Mouse (Mus musculus): ENCODE data around the gene C1s2. TPM values are rescaled to one million over a fixed set of nuclear protein-coding genes. Genes with fewer than 3 reads are reported as not detected.
A peak's percentile ranks its signal among the peaks of the same experiment; 100 is the strongest.
"Not testable (repeated sequence)": the region's sequence is repeated elsewhere in the genome, so short reads cannot be mapped to it uniquely, and the experiment has no call there.

The C1s2 gene
- polyA plus RNA-seq, 1 experiment from 2014 or later = 0.05 TPM

DNA sequence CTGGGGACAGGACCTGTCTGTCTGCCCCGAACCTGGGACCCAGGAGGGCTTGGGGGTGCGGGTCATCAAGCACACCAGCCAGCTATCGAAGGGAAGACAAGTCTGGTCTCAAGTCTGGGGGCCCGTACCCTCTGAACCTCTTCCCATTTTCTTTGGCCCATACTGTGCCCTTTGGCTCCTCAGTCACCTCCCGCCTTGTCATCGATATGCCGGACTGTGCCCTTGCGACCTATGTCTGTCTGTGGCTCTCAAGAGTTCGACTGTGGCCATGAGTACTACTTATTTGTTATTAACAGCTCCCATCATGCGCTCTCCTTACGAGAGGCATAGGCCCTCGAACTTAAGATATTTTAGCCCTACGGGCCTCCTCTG, 27.5 kb upstream of the C1s2 start:
- WGBS = 25% methylated on average over 13 of the region's 13 CpGs
- Histone ChIP-seq H3K4me1 (peaks cover 19% of the 10 kb centered on the region), H3K4me3 (peak overlapping the region; percentile 78), H3K36me3 (replicated peaks) (peaks cover 7% of the 10 kb centered on the region; the same call in 1 of the 2 replicates), H3K9me3 (no peaks in the 10 kb centered on the region), H3K27me3 (ENCODE audit: poor library complexity, severe bottlenecking) (no peaks in the 10 kb centered on the region), H3K27ac (peak overlapping the region; percentile 89)
- DNase-seq (ENCODE audit: extremely low spot score, low spot score) = no peak

DNA sequence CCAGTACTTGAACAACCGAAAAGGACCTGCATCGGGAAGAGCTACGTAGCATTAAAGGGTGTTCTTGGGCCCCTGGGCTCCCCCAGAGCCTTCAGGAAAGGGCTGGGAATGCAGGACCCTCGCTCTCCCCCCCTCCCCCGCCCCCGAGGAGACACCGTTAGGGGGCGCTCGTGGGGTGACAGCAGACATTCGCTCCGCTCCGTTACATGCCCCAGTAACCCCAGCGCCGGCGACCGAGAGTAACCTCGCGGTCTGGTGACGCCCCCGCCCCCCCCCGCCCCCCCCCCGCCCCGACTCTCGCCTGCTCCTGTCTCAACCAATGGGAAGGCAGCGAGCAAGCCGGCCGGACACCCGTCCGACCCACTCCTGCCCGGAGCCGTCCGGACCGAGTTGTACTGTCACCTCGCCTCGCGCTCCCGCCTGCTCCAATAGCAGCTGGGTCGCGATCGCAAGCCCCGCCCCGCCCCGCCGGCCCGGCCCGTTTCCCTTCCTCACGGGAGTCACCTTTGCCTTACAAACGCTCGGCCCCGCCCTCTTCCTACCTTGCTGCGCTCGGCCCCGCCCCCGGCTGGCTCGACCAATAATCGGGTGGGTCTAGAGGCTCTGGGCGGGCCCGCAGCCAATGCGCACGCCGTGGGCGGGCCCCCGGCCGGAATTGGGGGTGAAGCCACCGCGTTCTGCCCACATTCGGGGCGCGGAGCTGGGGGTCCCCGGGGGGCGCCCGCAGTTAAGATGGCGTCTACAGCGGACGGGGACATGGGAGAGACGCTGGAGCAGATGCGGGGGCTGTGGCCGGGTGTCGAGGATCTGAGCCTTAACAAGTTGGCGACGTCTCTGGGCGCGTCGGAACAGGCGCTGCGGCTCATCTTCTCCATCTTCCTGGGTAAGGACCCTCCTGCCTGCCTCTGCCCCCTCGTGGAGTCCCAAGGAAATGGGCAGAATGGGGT, 26.9 kb upstream of the C1s2 start, which contains the start of gene Lpcat3:
TSS of gene Lpcat3 (plus strand) at position 551 of the 947 bp plus-strand sequence.
- DNase-seq (ENCODE audit: extremely low spot score, low spot score) = peak; percentile 99
- Histone ChIP-seq H3K27me3 (ENCODE audit: poor library complexity, severe bottlenecking) (no peaks in the 10 kb centered on the region), H3K9me3 (no peaks in the 10 kb centered on the region), H3K4me3 (peak within 1 kb of the TSS; percentile 78), H3K36me3 (replicated peaks) (peaks cover 7% of the 10 kb centered on the region; the same call in 1 of the 2 replicates), H3K4me1 (peaks cover 19% of the 10 kb centered on the region), H3K27ac (peak within 1 kb of the TSS; percentile 89)
- WGBS = under 1% methylated on average over 60 of the region's 87 CpGs

DNA sequence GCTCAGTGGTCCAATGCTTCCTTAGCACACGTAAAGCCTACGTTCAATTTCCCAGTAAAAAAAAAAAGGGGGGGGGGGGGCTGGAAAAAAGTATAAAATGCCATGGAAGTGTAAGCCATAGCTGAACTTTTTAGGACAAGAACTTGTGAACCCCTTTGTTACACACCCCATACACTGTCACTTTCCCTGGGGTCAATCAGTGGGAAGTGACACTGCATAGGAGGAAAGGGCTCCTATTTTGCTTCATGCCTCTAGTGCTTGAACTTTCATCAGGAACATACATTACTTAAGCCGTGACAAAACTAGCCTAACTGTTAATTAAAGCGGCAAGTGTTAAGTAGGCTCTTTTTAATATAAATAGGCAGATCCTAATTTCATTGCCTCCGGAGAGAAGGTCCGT, 26.1 kb upstream of the C1s2 start:
- WGBS = 34% methylated on average over 6 of the region's 6 CpGs
- Histone ChIP-seq H3K9me3 (no peaks in the 10 kb centered on the region), H3K36me3 (replicated peaks) (peaks cover 7% of the 10 kb centered on the region; the same call in 1 of the 2 replicates), H3K4me1 (peaks cover 19% of the 10 kb centered on the region), H3K4me3 (peak overlapping the region; percentile 78), H3K27me3 (ENCODE audit: poor library complexity, severe bottlenecking) (no peaks in the 10 kb centered on the region), H3K27ac (peak overlapping the region; percentile 89)
- no peak for DNase-seq (ENCODE audit: extremely low spot score, low spot score)

DNA sequence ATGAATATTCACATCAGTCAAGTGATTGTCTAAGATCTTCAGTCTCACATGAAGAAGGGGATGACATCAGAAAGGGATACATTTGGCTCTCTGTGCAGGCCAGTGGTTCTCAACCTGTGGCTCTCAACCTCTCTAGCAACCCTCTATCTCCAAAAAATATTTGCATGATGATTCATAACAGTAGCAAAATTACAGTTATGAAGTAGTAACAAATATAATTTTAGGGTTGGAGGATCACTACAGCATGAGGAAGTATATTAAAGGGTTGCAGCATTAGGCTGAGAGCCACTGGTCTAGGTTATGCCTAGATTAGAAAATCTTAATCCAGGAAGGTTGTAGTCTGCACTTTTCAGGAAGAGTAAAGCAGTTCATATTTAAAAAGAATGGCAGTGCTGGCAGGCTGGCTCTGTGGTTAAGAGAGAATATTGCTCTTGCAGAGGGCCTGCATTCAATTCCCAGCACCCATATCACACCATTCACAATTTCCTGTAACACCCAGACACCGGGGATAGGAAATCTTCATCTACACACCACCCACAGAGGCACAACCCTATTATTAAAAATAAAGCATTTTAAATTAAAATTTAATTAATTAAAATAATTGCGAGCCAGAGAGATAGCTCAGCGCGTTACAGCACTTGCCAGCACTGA, 25.4 kb upstream of the C1s2 start:
- 94% methylated on average over 4 of the region's 4 CpGs for WGBS
- H3K4me1 ChIP-seq = peaks cover 19% of the 10 kb centered on the region
- H3K27me3 ChIP-seq (ENCODE audit: poor library complexity, severe bottlenecking) = no peaks in the 10 kb centered on the region
- DNase-seq (ENCODE audit: extremely low spot score, low spot score) = no peak
- H3K4me3 ChIP-seq = no peak overlapping the region
- no peak overlapping the region for H3K27ac ChIP-seq
- H3K36me3 ChIP-seq (replicated peaks) = peaks cover 7% of the 10 kb centered on the region; the same call in 1 of the 2 replicates
- H3K9me3 ChIP-seq = no peaks in the 10 kb centered on the region

DNA sequence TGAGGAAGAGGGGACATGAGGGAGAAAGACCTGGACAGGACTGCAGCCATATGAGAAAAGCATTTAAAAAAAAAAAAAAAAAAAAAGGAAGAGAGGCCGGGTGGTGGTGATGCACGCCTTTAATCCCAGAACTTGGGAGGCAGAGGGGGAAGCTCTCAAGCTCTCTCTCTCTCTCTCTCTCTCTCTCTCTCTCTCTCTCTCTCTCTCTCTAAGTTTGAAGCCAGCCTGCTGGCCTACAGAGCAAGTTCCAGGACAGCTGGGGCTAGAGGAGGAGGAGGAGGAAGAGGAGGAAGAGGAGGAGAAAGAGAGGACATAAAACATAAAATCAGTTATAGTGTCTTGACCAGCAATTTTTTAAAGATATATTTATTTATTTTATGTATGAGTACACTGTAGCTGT, 22.2 kb upstream of the C1s2 start:
- Histone ChIP-seq H3K27me3 (ENCODE audit: poor library complexity, severe bottlenecking) (no peaks in the 10 kb centered on the region), H3K27ac (no peak overlapping the region), H3K9me3 (peaks cover 9% of the 10 kb centered on the region; the same call in 1 of the 2 replicates), H3K4me3 (no peak overlapping the region), H3K4me1 (peaks cover 7% of the 10 kb centered on the region; the same call in 1 of the 2 replicates), H3K36me3 (replicated peaks) (no peaks in the 10 kb centered on the region)
- 77% methylated on average over 2 of the region's 2 CpGs for WGBS
- DNase-seq (ENCODE audit: extremely low spot score, low spot score) = no peak

DNA sequence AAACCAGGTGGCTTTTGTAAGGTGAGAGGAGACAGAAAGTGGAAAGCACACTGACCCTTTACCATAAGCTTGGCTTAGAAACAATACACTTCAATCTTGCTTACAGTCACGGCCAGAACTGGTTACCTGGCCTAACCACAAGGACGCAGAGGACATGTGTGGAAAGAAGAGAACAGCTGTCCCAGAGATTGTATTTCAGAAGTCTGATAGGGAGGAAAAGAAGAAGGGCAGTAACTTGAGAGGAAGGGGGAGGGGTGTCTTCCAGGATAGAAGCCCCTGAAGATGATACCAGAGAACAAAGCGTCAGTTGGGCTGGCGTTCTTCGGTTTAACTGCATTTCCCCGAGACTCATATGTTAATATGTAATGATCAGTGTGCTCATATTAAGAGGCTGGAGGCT, 20.0 kb upstream of the C1s2 start:
- WGBS = 81% methylated on average over 6 of the region's 6 CpGs

DNA sequence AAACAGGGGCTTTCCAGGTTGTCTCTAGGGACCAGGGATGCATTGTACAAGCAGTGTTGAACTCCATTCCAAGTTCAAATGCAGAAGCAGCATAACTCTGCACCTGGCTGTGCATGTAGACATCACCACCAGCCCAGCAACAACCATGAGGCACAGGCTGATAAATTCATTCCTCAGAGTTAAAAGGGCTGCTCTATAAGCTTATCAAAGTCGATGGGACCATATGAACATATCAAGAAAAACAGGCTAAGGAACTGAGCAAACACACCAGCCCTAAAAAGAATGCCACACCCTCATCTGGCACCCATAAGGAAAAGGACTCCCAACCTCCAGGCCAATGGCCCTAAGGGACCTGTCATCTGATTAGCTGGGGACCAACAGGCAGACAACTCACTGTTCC, 10.5 kb upstream of the C1s2 start:
- Histone ChIP-seq H3K4me1 (no peaks in the 10 kb centered on the region), H3K27me3 (ENCODE audit: poor library complexity, severe bottlenecking) (no peaks in the 10 kb centered on the region), H3K4me3 (no peak overlapping the region), H3K9me3 (no peaks in the 10 kb centered on the region), H3K27ac (no peak overlapping the region), H3K36me3 (replicated peaks) (no peaks in the 10 kb centered on the region)
- WGBS = 74% methylated on average over 1 of the region's 1 CpGs
- DNase-seq (ENCODE audit: extremely low spot score, low spot score) = no peak

More for the DNA sequence above, 20.0 kb upstream of the C1s2 start:
- Histone ChIP-seq H3K36me3 (replicated peaks) (no peaks in the 10 kb centered on the region), H3K27ac (no peak overlapping the region), H3K4me1 (no peaks in the 10 kb centered on the region), H3K9me3 (peaks cover 12% of the 10 kb centered on the region), H3K27me3 (ENCODE audit: poor library complexity, severe bottlenecking) (no peaks in the 10 kb centered on the region), H3K4me3 (no peak overlapping the region)
- no peak for DNase-seq (ENCODE audit: extremely low spot score, low spot score)

DNA sequence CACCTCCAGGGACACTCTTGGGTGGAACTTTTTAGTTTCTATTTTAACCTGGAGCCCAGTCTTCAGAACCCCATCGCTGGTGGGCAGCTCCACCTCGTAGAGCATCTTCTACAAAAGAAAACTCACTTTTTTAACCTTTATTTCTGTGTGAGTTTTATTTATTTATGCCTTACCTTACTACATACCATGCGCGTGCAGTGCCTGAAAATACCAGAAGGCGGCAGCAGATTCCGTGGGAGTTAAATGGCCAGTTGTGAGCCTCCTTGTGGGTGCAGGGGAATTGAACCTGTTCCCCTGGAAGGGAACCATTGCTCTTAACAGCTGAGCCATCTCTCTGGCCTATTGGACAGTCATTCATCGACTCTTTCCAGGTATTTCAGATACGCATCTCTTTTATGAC, 5.1 kb upstream of the C1s2 start:
- Histone ChIP-seq H3K9me3 (no peaks in the 10 kb centered on the region), H3K4me3 (no peak overlapping the region), H3K36me3 (replicated peaks) (no peaks in the 10 kb centered on the region), H3K27ac (no peak overlapping the region), H3K4me1 (no peaks in the 10 kb centered on the region), H3K27me3 (ENCODE audit: poor library complexity, severe bottlenecking) (no peaks in the 10 kb centered on the region)
- DNase-seq (ENCODE audit: extremely low spot score, low spot score) = peak; percentile 47
- 43% methylated on average over 8 of the region's 8 CpGs for whole genome bisulfite sequencing

DNA sequence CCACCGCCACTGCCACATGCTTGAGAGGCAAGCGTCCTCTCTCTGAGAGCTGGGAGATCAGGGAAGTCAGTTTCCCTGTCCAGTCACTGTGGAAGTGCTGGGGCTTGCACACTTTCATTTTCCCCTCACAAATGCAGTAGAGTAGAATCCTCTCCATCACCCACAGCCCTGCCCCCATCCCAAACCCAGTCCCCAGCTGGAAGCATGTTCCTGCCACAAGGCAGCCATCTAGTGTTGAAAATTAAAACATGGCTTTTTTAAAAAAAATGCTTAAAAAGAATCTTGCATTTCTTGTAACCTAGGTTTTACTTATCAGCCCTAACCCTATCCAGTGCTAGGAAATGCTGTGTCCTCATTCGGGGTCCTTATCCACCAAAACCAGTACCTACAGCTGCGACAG, 4.2 kb upstream of the C1s2 start:
- WGBS = 78% methylated on average over 4 of the region's 4 CpGs
- Histone ChIP-seq H3K27ac (no peak overlapping the region), H3K4me1 (no peaks in the 10 kb centered on the region), H3K9me3 (no peaks in the 10 kb centered on the region), H3K36me3 (replicated peaks) (no peaks in the 10 kb centered on the region), H3K4me3 (no peak overlapping the region), H3K27me3 (ENCODE audit: poor library complexity, severe bottlenecking) (no peaks in the 10 kb centered on the region)
- no peak for DNase-seq (ENCODE audit: extremely low spot score, low spot score)

DNA sequence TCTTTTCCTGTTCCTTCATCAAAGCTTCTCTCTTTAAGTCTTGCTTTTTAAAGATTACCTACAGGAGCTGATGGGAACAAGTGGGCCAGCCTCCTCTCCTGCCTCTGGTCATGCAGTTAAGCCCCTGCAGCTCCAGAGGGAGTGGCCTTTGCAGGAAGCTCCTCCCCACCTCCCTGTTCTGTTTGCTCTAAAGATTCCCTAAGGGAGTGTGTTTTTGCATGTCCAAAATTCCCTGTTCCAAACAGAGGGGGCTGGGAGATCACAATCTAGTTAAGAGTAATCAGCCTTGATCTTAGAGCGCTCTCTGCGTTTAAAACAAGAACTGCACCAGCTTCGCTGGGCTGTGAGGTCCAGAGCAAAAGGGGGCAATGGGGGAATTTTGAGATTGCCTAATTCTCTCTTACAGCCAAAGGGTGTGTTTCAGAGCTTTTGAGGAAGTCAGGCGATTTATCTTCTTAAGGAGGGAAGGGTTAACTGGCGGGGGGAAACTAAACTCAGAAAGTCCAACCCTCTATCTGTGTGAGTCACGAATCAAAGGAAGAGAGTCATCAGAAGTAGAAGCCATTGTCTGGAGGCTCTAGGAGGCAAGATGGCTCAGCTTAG, 1.1 kb upstream of the C1s2 start:
- not testable (repeated sequence) for DNase-seq (ENCODE audit: extremely low spot score, low spot score); H3K27ac ChIP-seq; H3K36me3 ChIP-seq (replicated peaks); H3K4me3 ChIP-seq; H3K27me3 ChIP-seq (ENCODE audit: poor library complexity, severe bottlenecking); H3K4me1 ChIP-seq; H3K9me3 ChIP-seq
- 44% methylated on average over 6 of the region's 6 CpGs for WGBS

DNA sequence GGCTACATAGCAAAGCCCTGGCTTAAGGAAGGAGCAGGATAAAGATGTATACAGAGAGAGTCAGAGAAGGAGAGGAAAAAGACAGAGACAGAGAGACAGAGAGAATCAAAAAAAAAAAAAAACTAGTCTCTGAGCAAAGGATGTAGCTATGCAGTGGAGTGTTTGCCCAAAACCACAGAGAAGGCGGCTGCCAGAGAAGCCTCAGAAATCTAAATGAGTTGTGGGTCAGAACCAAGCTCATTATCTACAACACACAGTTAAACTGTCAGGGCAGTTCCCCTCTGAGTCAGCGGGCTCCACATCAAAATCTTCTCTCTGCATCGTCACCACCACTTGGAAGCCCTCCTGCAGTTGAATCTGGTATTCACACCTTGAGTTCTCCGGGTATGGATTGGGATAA, 5.1 kb downstream of the C1s2 start:
- H3K4me3 ChIP-seq = no peak overlapping the region
- H3K27ac ChIP-seq = no peak overlapping the region
- no peaks in the 10 kb centered on the region for H3K4me1 ChIP-seq
- no peaks in the 10 kb centered on the region for H3K9me3 ChIP-seq
- 88% methylated on average over 4 of the region's 4 CpGs for WGBS
- DNase-seq (ENCODE audit: extremely low spot score, low spot score) = no peak
- H3K27me3 ChIP-seq (ENCODE audit: poor library complexity, severe bottlenecking) = no peaks in the 10 kb centered on the region
- H3K36me3 ChIP-seq (replicated peaks) = no peaks in the 10 kb centered on the region

DNA sequence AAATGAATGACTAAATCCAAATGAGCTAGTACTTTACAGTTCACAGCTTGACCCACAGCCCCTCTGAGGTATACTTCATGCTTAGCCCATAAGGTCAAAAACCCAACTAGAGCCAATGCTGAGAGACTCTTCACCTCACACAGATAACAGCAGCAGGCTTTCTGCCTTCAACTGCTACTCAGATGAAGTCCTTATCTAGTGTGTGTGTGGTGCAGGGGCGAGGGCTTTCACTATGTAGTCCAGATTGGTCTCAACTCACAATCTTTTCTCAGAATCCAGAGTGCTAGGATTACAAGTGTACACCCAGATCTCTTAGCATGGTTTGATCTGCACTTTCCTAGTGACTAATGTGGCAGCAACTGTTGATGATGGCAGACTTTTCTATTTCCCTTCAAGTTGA, 9.7 kb downstream of the C1s2 start:
- not testable (repeated sequence) for H3K36me3 ChIP-seq (replicated peaks); H3K4me1 ChIP-seq; H3K27me3 ChIP-seq (ENCODE audit: poor library complexity, severe bottlenecking); DNase-seq (ENCODE audit: extremely low spot score, low spot score); H3K9me3 ChIP-seq; H3K27ac ChIP-seq; H3K4me3 ChIP-seq
- WGBS = 56% methylated on average over 1 of the region's 1 CpGs

DNA sequence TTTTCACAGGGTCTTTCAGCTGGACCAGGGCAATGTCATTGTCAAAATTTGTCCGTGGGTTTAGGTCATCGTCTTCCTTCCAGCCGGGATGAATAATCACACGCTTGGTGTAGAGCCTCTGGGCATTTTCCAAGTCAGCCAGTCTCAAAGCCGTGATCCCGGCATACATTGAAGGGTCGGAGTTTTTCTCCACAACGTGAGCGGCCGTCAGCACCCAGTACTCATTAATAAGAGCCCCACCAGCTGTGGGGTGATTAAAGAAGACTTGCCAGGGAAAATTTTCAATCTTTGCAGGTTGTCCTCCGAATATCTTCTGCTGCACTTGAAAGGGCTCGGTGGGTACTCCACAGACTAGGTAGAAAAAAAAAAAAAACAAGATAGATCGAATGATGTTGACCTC, 10.3 kb downstream of the C1s2 start:
- no peak for DNase-seq (ENCODE audit: extremely low spot score, low spot score)
- Histone ChIP-seq H3K27ac (no peak overlapping the region), H3K4me1 (no peaks in the 10 kb centered on the region), H3K9me3 (peaks cover 4% of the 10 kb centered on the region; the same call in 1 of the 2 replicates), H3K27me3 (ENCODE audit: poor library complexity, severe bottlenecking) (no peaks in the 10 kb centered on the region), H3K4me3 (no peak overlapping the region), H3K36me3 (replicated peaks) (no peaks in the 10 kb centered on the region)
- 91% methylated on average over 13 of the region's 13 CpGs for WGBS
